Mouse (Mus musculus): ENCODE measurements around the gene Eif2ak1.
"Not testable (repeated sequence)": the region's sequence is repeated elsewhere in the genome, so short reads cannot be mapped to it uniquely, and the experiment has no call there.

Eif2ak1 gene

GRCm38 (mm10) chr5:143817116-143817930 is at the start of gene Eif2ak1:
Eif2ak1 (plus strand) TSS chr5:143817788.
- DNase-seq (ENCODE audit: inconsistent age in 2 of 2, low spot score in 1 of 2), result peak; percentile 95 to 97

GRCm38 (mm10) chr5:143781951-143782350 is 35.6 kb upstream of the Eif2ak1 start:
- no peak for DNase-seq (ENCODE audit: inconsistent age in 2 of 2, low spot score in 1 of 2)

- DNase-seq (ENCODE audit: inconsistent age in 2 of 2, low spot score in 1 of 2), result no peak
Measured at GRCm38 (mm10) chr5:143785391-143785790, 32.2 kb upstream of the Eif2ak1 start.

GRCm38 (mm10) chr5:143801216-143801615 is 16.4 kb upstream of the Eif2ak1 start:
- DNase-seq (ENCODE audit: inconsistent age in 2 of 2, low spot score in 1 of 2), result not testable (repeated sequence)

- DNase-seq (ENCODE audit: inconsistent age in 2 of 2, low spot score in 1 of 2), result no peak
Measured at GRCm38 (mm10) chr5:143804056-143804765, 13.4 kb upstream of the Eif2ak1 start.

- DNase-seq (ENCODE audit: inconsistent age in 2 of 2, low spot score in 1 of 2), result no peak
Measured at GRCm38 (mm10) chr5:143807268-143807667, 10.3 kb upstream of the Eif2ak1 start.

GRCm38 (mm10) chr5:143809421-143810090 is 8.0 kb upstream of the Eif2ak1 start:
- DNase-seq (ENCODE audit: inconsistent age in 2 of 2, low spot score in 1 of 2), result no peak

GRCm38 (mm10) chr5:143811653-143812052 is 5.9 kb upstream of the Eif2ak1 start:
- DNase-seq (ENCODE audit: inconsistent age in 2 of 2, low spot score in 1 of 2), result no peak

- no peak for DNase-seq (ENCODE audit: inconsistent age in 2 of 2, low spot score in 1 of 2)
Measured at GRCm38 (mm10) chr5:143814626-143815025, 3.0 kb upstream of the Eif2ak1 start.

- no peak for DNase-seq (ENCODE audit: inconsistent age in 2 of 2, low spot score in 1 of 2)
Measured at GRCm38 (mm10) chr5:143817931-143818311, 333 bp downstream of the Eif2ak1 start.

GRCm38 (mm10) chr5:143818461-143818860 is 873 bp downstream of the Eif2ak1 start:
- DNase-seq (ENCODE audit: inconsistent age in 2 of 2, low spot score in 1 of 2), result no peak

GRCm38 (mm10) chr5:143818949-143819348 is 1.4 kb downstream of the Eif2ak1 start:
- no peak for DNase-seq (ENCODE audit: inconsistent age in 2 of 2, low spot score in 1 of 2)

GRCm38 (mm10) chr5:143819906-143820660 is 2.5 kb downstream of the Eif2ak1 start:
- no peak for DNase-seq (ENCODE audit: inconsistent age in 2 of 2, low spot score in 1 of 2)

- DNase-seq (ENCODE audit: inconsistent age in 2 of 2, low spot score in 1 of 2), result no peak
Measured at GRCm38 (mm10) chr5:143820820-143821219, 3.2 kb downstream of the Eif2ak1 start.

GRCm38 (mm10) chr5:143871547-143872169 is 54.1 kb downstream of the Eif2ak1 start:
- DNase-seq (ENCODE audit: inconsistent age in 2 of 2, low spot score in 1 of 2), result no peak

- DNase-seq (ENCODE audit: inconsistent age in 2 of 2, low spot score in 1 of 2), result no peak
Measured at GRCm38 (mm10) chr5:143874571-143874970, 57.0 kb downstream of the Eif2ak1 start.

GRCm38 (mm10) chr5:143885274-143885673 is 67.7 kb downstream of the Eif2ak1 start:
- no peak for DNase-seq (ENCODE audit: inconsistent age in 2 of 2, low spot score in 1 of 2)

GRCm38 (mm10) chr5:143890741-143891140 is 73.2 kb downstream of the Eif2ak1 start:
- DNase-seq (ENCODE audit: inconsistent age in 2 of 2, low spot score in 1 of 2), result no peak

- DNase-seq (ENCODE audit: inconsistent age in 2 of 2, low spot score in 1 of 2), result no peak
Measured at GRCm38 (mm10) chr5:143892255-143892886, 74.8 kb downstream of the Eif2ak1 start.

- DNase-seq (ENCODE audit: inconsistent age in 2 of 2, low spot score in 1 of 2), result no peak
Measured at GRCm38 (mm10) chr5:143893396-143893795, 75.8 kb downstream of the Eif2ak1 start.

Measured in adrenal gland, adult (tissue).